Mouse (Mus musculus): ENCODE measurements at regions not wholly inside any gene's neighbourhood (a gene's known extent, or its start where the extent isn't known, plus 50 kb on each side); places are given as distances from the start of the nearest gene placed in this dataset.

- peak; percentile 71 for DNase-seq
Observed at GRCm38 (mm10) chr1:90268131-90268691, 64.4 kb downstream of the Ackr3 start.

GRCm38 (mm10) chr1:90268951-90269350 lies 65.2 kb downstream of the Ackr3 start:
- no peak for DNase-seq

- no peak for DNase-seq
Observed at GRCm38 (mm10) chr1:90269836-90270235, 66.1 kb downstream of the Ackr3 start.

GRCm38 (mm10) chr1:90271326-90271725 lies 67.5 kb downstream of the Ackr3 start:
- DNase-seq, result no peak

GRCm38 (mm10) chr1:90272411-90272810 lies 68.6 kb downstream of the Ackr3 start:
- DNase-seq, result no peak

GRCm38 (mm10) chr1:90272830-90273628 lies 69.2 kb downstream of the Ackr3 start:
- DNase-seq, result no peak

GRCm38 (mm10) chr1:90273629-90273928 lies 69.8 kb downstream of the Ackr3 start:
- no peak for DNase-seq

GRCm38 (mm10) chr1:90274968-90275651 lies 71.3 kb downstream of the Ackr3 start:
- DNase-seq, result no peak

- DNase-seq, result no peak
Observed at GRCm38 (mm10) chr1:90275786-90276520, 72.2 kb downstream of the Ackr3 start.

GRCm38 (mm10) chr1:90277486-90278255 lies 73.9 kb downstream of the Ackr3 start:
- no peak for DNase-seq

- DNase-seq, result no peak
Observed at GRCm38 (mm10) chr1:90279066-90279839, 75.5 kb downstream of the Ackr3 start.

GRCm38 (mm10) chr1:90280227-90280626 lies 76.4 kb downstream of the Ackr3 start:
- DNase-seq, result no peak

- DNase-seq, result no peak
Observed at GRCm38 (mm10) chr1:90281255-90281654, 77.5 kb downstream of the Ackr3 start.

GRCm38 (mm10) chr1:90281956-90282355 lies 78.2 kb downstream of the Ackr3 start:
- DNase-seq, result no peak

- DNase-seq, result no peak
Observed at GRCm38 (mm10) chr1:90282367-90282766, 78.6 kb downstream of the Ackr3 start.

GRCm38 (mm10) chr1:90283176-90283775 lies 79.5 kb downstream of the Ackr3 start:
- no peak for DNase-seq

- DNase-seq, result no peak
Observed at GRCm38 (mm10) chr1:90283912-90284636, 80.3 kb downstream of the Ackr3 start.

- no peak for DNase-seq
Observed at GRCm38 (mm10) chr1:90285318-90285717, 81.5 kb downstream of the Ackr3 start.

- DNase-seq, result no peak
Observed at GRCm38 (mm10) chr1:90287251-90287650, 83.5 kb downstream of the Ackr3 start.

GRCm38 (mm10) chr1:90288892-90289731 lies 85.3 kb downstream of the Ackr3 start:
- no peak for DNase-seq
